Mouse (Mus musculus) heart, adult 2 months (tissue): ENCODE data around the gene March4. TPM values are rescaled to one million over a fixed set of nuclear protein-coding genes. Genes with fewer than 3 reads are reported as not detected.

Experiments
- DNase-seq, 2 experiments: peaks; one replicate each; pipeline ENCODE4 v3.0.0; 2021
- H3K27ac ChIP-seq: fragments of 200-600 bp; 2 replicates; pipeline ENCODE4 v1.8.1; 2022
- H3K27me3 ChIP-seq: fragments of 200-500 bp; 2 replicates; pipeline ENCODE4 v1.6.1; 2012; ENCODE audit warnings: mild to moderate bottlenecking, low read length, inconsistent platforms, mixed read lengths; ENCODE audit not compliant: control insufficient read depth, insufficient read depth
- H3K36me3 ChIP-seq: fragments of 200-500 bp; 2 replicates; pipeline ENCODE4 v1.6.1; 2012; ENCODE audit warnings: low read length, inconsistent platforms; ENCODE audit not compliant: control insufficient read depth, insufficient read depth
- H3K4me1 ChIP-seq: fragments of 200-500 bp; 2 replicates; pipeline ENCODE4 v1.6.1; 2011; ENCODE audit warnings: low read length; ENCODE audit not compliant: control insufficient read depth, insufficient read depth
- H3K4me3 ChIP-seq: fragments of 200-600 bp; 2 replicates; pipeline ENCODE4 v1.8.1; 2022
- H3K79me2 ChIP-seq: fragments of 200-500 bp; replicated peaks from 2 replicates; pipeline ENCODE4 v1.6.1; 2012; ENCODE audit warnings: mild to moderate bottlenecking, inconsistent platforms, low read length, moderate library complexity, mixed read lengths; ENCODE audit not compliant: control insufficient read depth, insufficient read depth
- H3K9ac ChIP-seq: fragments of 200-500 bp; 2 replicates; pipeline ENCODE4 v1.6.1; 2012; ENCODE audit warnings: low read depth, mild to moderate bottlenecking, control low read depth, inconsistent platforms, low read length, mixed read lengths
- CTCF ChIP-seq: fragments of 200-600 bp; IDR thresholded peaks from 2 replicates; pipeline ENCODE4 v1.8.1; 2022; ENCODE audit warnings: antibody characterized with exemption, mild to moderate bottlenecking, moderate library complexity
- EP300 ChIP-seq: fragments of 200-500 bp; IDR thresholded peaks from 2 replicates; pipeline ENCODE4 v1.6.1; 2011; ENCODE audit warnings: low read depth, low read length, control low read depth; ENCODE audit not compliant: insufficient read depth
- POLR2A ChIP-seq: fragments of 200-500 bp; IDR thresholded peaks from 2 replicates; pipeline ENCODE4 v1.6.1; 2011; ENCODE audit warnings: mild to moderate bottlenecking, low read depth, low read length, control low read depth; ENCODE audit not compliant: insufficient read depth
- WGBS: fragments of 180-500 bp; shearing (Covaris S2); methylation state at CpG from one replicate; pipeline ENCODE4 v1.1.7; 2018; 5-methylcytosine and 5-hydroxymethylcytosine counted together
- intact Hi-C: fragments of 180-260 bp; cut with DNase I; formaldehyde crosslinking; loops from one replicate; pipeline ENCODE4 v1.15.1; 2025
- long read RNA-seq: library from polyadenylated mRNA; stranded (forward); transcript quantifications from one replicate; pipeline ENCODE4 v2.0.0, GENCODE M21; 2021
- polyA plus RNA-seq: library from polyadenylated mRNA; depleted of rRNA; stranded (reverse); fragments of >200 nt; gene quantifications from 2 replicates; pipeline ENCODE4 v1.2.3, GENCODE M21; 2012; rRNA removed
- total RNA-seq, 2 experiments: library from RNA; stranded (reverse); gene quantifications; 2 replicates each; pipeline ENCODE4 v1.2.3; 2021

Gene March4
- not detected for total RNA-seq
- polyA plus RNA-seq, result 0.12 TPM in 1 of 2 replicates, not detected in the other
- long read RNA-seq, result 0 reads

DNA sequence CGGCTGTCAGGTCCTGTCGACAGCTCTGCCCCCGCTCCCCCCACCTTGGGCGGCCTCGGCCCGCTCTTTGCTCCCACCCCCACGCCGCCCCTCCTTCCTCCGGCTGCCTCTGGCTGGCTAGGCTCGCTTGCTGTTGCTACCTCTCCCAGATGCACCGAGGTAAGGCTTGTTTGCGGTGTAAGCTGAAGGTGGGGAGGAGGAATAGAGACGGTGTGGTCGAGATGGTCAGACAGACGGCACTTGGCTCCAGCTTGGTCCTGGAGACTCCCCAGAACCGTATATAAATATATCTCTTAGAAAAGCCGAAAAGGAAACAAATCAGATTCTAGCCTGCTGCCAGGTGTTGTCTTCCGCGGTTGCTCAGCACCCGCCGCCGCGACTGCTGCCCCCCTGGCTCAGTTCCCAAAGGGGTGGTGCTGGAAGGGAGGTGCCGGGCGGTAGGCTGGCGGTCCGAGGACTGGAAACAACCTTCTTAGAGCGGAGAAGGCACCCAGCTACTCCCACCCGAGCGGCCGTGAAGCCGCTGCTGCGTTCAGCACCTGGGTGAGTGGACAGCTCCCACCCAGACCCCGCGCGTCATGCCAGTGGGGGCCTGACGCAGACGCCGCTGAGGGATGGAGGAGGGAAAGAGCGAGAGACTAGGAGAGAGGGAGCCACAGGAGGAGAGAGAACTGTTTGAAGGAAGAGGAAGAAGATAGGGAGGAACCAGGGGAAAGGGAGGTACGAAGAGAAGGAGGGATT is at the start of gene March4:
Gene March4, minus strand, starts transcription at position 320 of the 741 bp plus-strand sequence.
- Histone ChIP-seq H3K79me2 (no peaks in the 10 kb centered on the region), H3K9ac (no peak within 1 kb of the TSS), H3K4me3 (no peak within 1 kb of the TSS), H3K27ac (no peak within 1 kb of the TSS), H3K27me3 (peaks cover 8% of the 10 kb centered on the region), H3K4me1 (no peaks in the 10 kb centered on the region), H3K36me3 (no peaks in the 10 kb centered on the region)
- whole genome bisulfite sequencing, result 2% methylated on average over 41 of the region's 41 CpGs
- TF ChIP-seq CTCF, result no peak
- TF ChIP-seq POLR2A, result no peak
- no peak for TF ChIP-seq EP300
- peak; percentile 17 to 55 for DNase-seq
- intact Hi-C loops, result no loop called here

DNA sequence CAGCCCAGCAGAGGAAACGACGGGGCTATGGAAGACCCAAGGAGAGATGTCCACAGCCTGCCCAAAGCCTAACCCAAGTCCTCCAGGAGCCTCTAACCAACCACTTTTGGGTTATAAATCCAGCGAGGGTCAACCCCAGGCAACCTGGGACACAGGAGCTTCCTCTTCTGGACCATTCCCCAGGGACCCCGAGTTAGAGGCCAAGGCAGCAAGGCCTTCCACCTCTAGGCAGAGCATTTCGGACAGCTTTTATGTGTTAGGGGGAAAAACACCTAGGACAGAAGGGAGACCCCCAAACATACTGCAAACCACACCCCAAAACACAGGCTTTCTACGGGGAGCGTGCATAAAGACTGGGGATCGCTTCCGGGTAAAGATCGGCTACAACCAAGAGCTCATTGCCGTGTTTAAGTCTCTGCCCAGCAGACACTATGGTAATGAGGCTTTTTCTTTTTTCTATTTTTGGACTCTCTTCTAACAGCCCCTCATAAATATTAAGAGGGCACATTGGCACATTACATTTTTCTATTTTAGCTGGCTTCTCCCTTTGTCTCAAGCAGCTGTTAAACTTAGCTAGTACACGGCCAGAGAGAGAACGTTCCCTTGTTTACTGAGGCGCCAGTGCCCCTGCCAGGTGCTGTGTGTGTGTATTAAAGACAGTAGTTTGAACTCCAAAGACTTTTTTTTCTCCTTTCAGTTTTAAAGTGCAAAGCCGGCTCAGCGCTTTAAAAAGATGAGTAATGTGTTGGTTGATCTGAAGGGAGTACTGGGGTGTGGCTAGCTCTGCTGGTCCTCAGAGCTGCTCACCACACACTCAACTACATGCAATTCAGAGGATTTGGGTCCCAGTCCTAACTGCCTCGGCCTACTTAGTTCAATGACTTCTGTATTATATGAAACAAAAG is 49.5 kb upstream of the March4 start:
- Histone ChIP-seq H3K27me3 (no peaks in the 10 kb centered on the region), H3K4me1 (no peaks in the 10 kb centered on the region), H3K36me3 (no peaks in the 10 kb centered on the region; the same call in 1 of the 2 replicates), H3K9ac (no peak overlapping the region), H3K4me3 (no peak overlapping the region), H3K27ac (no peak overlapping the region), H3K79me2 (no peaks in the 10 kb centered on the region)
- intact Hi-C loops, result no loop called here
- WGBS, result 89% methylated on average over 17 of the region's 17 CpGs
- TF ChIP-seq EP300 (no peak), CTCF (no peak), POLR2A (no peak)
- DNase-seq, result no peak

DNA sequence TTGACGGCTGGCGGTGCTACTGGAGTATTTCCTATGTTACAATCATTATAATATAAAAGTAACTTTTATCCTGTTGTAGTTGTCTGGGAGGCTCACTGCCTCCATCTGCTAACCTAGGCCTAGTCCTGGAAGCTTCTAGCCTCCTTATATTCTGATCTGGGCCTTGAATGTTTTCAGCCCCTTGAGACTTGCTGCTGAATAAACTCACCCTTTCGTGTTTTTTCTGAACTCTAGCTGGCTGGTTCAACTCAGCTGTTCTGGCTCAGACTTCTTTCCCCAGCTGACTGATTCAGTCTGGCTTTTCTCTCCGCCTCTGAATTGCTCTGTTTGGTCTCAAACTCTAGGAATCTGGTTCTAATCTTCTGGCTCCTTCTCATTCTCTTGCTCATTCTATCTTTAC is 47.2 kb upstream of the March4 start:
- peak overlapping the region; percentile 85; the same call in 1 of the 2 replicates for H3K27ac ChIP-seq

DNA sequence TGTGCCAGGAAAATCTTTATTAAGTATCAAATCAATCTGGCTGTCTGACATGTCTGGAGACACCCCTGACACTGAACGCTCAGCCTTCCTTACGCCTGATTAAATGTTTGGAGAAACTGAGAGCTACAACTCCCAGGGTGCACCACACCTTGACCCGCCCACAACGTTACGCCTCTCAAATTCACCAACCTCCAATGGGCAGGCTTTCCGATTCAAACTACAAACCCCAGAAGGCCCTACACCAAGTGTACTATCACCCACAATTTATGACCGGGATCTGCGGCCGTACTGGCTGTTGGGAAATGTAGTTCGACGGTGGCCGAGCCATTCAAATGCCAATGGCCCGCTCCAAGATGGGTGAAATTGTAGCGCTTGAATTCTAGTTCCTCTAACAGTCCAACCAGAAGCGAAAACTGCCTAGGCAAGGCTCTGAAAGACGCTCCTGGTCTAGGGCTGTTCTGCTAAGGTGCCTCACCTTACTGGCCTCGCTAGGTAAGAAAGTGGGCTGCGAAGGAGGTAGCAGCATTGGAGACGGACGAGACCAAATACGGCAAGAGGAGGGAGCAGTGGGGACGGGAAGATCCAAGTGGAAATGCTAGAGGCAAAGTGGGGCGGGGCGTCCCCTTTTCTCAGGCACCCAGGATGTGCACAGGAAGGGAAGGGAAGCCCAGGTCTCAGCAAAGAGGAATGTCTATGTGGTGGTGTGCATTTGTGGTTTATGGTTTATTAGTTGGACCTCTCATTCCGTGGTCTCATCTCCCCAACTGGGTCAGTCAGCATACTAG is 46.4 kb upstream of the March4 start, which contains the start of gene Smarcal1:
Gene Smarcal1, plus strand, starts transcription at position 305 of the 785 bp plus-strand sequence.
- peak within 1 kb of the TSS; percentile 82 for H3K4me3 ChIP-seq
- DNase-seq, result peak; percentile 92 to 96
- H3K9ac ChIP-seq, result peak within 1 kb of the TSS; percentile 76
- H3K79me2 ChIP-seq, result no peaks in the 10 kb centered on the region
- under 1% methylated on average over 25 of the region's 25 CpGs for WGBS
- intact Hi-C loops, result loop anchor here (2.0 kb wide), 1 partner anchor 130 kb away; no protein-coding TSS in a partner anchor
- TF ChIP-seq POLR2A (peak; percentile 81), CTCF (no peak), EP300 (0 out of 2 replicates have a peak, but pooled peaks have one; percentile 20)
- H3K36me3 ChIP-seq, result no peaks in the 10 kb centered on the region; the same call in 1 of the 2 replicates
- H3K4me1 ChIP-seq, result no peaks in the 10 kb centered on the region
- peak within 1 kb of the TSS; percentile 85 for H3K27ac ChIP-seq
- H3K27me3 ChIP-seq, result 0 out of 2 replicates have a peak, but pooled peaks cover 1% of the 10 kb centered on the region

More for the DNA sequence above, 47.2 kb upstream of the March4 start:
- H3K36me3 ChIP-seq, result no peaks in the 10 kb centered on the region; the same call in 1 of the 2 replicates
- DNase-seq, result no peak
- intact Hi-C loops, result loop anchor here (2.0 kb wide), 1 partner anchor 129 kb away; no protein-coding TSS in a partner anchor
- no peaks in the 10 kb centered on the region for H3K4me1 ChIP-seq
- TF ChIP-seq EP300 (no peak), POLR2A (no peak), CTCF (no peak)
- no peak overlapping the region for H3K9ac ChIP-seq
- no peaks in the 10 kb centered on the region for H3K79me2 ChIP-seq
- 63% methylated on average over 4 of the region's 4 CpGs for WGBS
- no peaks in the 10 kb centered on the region for H3K27me3 ChIP-seq
- peak overlapping the region; percentile 82 for H3K4me3 ChIP-seq

DNA sequence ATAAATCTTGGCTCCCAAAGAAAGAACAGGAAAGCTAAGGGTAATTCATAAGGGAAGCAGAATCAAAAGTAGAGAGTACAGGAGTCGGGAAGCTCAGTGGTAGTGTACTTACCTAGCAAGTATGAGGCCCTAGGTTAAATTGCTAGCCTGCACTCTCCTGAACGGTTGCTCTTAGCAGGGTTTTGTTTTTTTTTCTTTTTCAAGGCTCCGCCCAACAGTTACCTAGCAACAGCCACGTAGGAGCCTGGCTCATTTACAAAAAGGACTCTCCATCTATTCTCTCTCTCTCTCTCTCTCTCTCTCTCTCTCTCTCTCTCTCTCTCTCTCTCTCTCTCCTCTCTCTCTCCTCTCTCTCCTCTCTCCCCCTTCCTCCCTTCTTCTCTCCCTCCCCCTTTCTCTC is 42.1 kb upstream of the March4 start:
- Histone ChIP-seq H3K79me2 (no peaks in the 10 kb centered on the region), H3K36me3 (no peaks in the 10 kb centered on the region; the same call in 1 of the 2 replicates), H3K9ac (no peak overlapping the region), H3K27me3 (0 out of 2 replicates have a peak, but pooled peaks cover 1% of the 10 kb centered on the region), H3K27ac (no peak overlapping the region), H3K4me3 (no peak overlapping the region), H3K4me1 (no peaks in the 10 kb centered on the region)
- DNase-seq, result no peak
- TF ChIP-seq EP300 (no peak), POLR2A (no peak), CTCF (no peak)
- intact Hi-C loops, result loop anchor here (5.0 to 10.0 kb wide), 2 partner anchors 144 to 262 kb away; no protein-coding TSS in a partner anchor
- WGBS, result 26% methylated on average over 4 of the region's 4 CpGs
